Mouse (Mus musculus): ENCODE results near the gene Smarca2. TPM values are rescaled to one million over a fixed set of nuclear protein-coding genes. Genes with fewer than 3 reads are reported as not detected.

The Smarca2 gene
- polyA plus RNA-seq, 1 experiment from 2014 or later: 45.5 TPM

GRCm38 (mm10) chr19:26770592-26770991 is 165.7 kb downstream of the Smarca2 start:
- no peak for ATAC-seq (replicated peaks; ENCODE audit: low FRiP score)
- 66% methylated on average over 6 of the region's 6 CpGs for WGBS
- H3K27me3 ChIP-seq: no peaks in the 10 kb centered on the region

DNA sequence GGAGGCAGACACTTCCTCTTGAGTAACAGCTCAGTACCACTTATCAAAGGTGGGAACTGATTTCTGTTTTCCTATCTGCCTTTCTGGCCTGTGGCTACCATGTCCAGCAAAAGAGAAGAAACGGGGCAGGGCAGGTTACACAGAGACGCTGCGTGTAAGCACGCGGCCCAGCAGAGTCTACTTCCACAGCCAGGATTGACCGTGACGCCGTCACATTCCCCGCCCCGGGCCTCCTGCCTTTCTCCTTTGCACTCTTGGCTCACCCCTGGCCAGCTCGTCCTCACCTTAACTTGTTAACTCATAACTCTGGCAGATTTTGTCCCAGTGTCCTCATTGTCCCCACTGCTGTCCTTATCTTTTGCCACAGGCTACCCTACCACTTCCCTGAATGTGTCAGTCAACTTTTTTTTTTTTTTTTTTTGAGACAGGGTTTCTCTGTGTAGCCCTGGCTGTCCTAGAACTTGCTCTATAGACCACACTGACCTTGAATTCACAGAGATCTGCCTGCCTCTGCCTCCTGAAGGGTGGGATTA is 167.3 kb downstream of the Smarca2 start:
- Histone ChIP-seq H3K4me1 (0 out of 2 replicates have a peak, but pooled peaks cover 4% of the 10 kb centered on the region), H3K36me3 (peaks cover 64% of the 10 kb centered on the region), H3K27me3 (no peaks in the 10 kb centered on the region), H3K27ac (no peak overlapping the region), H3K4me2 (no peak overlapping the region), H3K9ac (no peak overlapping the region), H3K9me3 (replicated peaks) (no peaks in the 10 kb centered on the region), H3K4me3 (replicated peaks) (no peak overlapping the region)
- no peak for ATAC-seq (replicated peaks; ENCODE audit: low FRiP score)
- WGBS: 93% methylated on average over 11 of the region's 11 CpGs

More at GRCm38 (mm10) chr19:26770592-26770991, 165.7 kb downstream of the Smarca2 start:
- no peak overlapping the region for H3K4me3 ChIP-seq (replicated peaks)
- 0 out of 2 replicates have a peak, but pooled peaks cover 4% of the 10 kb centered on the region for H3K4me1 ChIP-seq
- peaks cover 50% of the 10 kb centered on the region for H3K36me3 ChIP-seq
- H3K27ac ChIP-seq: no peak overlapping the region
- H3K9me3 ChIP-seq (replicated peaks): no peaks in the 10 kb centered on the region
- H3K9ac ChIP-seq: no peak overlapping the region
- H3K4me2 ChIP-seq: no peak overlapping the region

DNA sequence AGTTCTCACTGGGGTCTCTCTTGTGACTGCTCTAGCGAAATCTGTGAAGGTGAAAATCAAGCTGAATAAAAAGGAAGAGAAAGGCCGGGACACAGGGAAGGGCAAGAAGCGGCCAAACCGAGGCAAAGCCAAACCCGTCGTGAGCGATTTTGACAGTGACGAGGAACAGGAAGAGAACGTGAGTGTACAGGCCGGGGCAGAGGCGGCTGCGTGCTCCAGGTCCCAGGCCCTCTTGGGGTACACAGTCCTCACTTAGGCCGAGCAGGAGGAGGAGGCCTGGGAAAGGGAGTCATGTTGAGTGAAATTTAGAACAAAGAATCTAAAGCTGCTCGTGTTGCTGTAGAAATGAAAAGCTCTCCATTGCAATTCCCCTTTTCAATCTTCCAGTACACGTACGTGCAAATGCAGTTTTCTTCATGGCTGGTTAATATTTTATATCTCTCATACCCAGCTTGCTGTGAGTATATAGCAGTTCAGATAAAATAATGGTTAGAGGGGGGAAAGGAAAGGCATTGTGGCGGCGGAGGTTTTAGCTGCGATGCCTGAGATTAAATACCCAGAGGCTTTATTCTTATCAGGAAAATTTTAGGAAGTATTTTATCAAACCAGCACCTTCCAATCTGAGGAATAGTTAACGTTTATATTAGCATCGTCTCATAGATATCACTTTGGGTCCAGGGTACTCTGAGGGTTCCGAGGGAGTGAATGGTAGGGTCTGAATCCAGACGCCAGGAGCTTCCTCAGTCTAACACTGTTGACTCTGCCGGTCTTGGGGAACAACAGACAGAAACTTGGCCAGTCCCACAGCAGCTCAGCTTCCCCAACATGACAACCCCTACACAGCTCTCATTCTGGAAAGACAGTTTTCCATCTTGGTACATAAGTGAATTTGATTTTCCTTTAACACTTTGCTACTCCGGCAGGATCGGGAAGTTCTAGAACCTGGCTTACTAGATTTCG is 171.5 kb downstream of the Smarca2 start:
- no peak for ATAC-seq (replicated peaks; ENCODE audit: low FRiP score)

DNA sequence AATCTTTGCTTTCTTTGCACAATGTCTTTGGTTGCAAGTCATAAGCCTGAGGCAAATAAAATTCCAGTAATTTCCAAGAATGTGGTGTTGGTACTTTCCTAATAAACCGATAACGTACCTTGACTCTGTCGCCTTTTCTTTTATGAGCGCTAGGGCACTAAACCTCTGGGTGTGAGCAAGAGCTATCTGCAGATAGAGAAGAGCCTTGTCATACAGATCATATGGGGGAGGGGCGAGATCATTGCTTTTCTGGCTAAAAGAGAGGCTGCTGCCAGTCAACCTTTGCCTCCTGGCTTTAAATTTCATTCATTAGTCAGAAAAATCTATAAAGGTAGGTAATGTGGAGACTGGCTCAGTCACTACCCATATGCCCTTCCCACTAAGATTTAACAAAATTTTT is 173.3 kb downstream of the Smarca2 start:
- Histone ChIP-seq H3K27me3 (no peaks in the 10 kb centered on the region), H3K27ac (no peak overlapping the region), H3K9ac (no peak overlapping the region), H3K4me1 (no peaks in the 10 kb centered on the region), H3K4me3 (replicated peaks) (no peak overlapping the region), H3K9me3 (replicated peaks) (no peaks in the 10 kb centered on the region), H3K36me3 (peaks cover 54% of the 10 kb centered on the region), H3K4me2 (no peak overlapping the region)
- no peak for ATAC-seq (replicated peaks; ENCODE audit: low FRiP score)
- WGBS: 91% methylated on average over 5 of the region's 5 CpGs

More for the DNA sequence above, 171.5 kb downstream of the Smarca2 start:
- Histone ChIP-seq H3K4me1 (no peaks in the 10 kb centered on the region), H3K9ac (no peak overlapping the region), H3K9me3 (replicated peaks) (no peaks in the 10 kb centered on the region), H3K27me3 (no peaks in the 10 kb centered on the region), H3K36me3 (peaks cover 71% of the 10 kb centered on the region), H3K4me2 (no peak overlapping the region), H3K4me3 (replicated peaks) (no peak overlapping the region), H3K27ac (no peak overlapping the region)
- WGBS: 85% methylated on average over 27 of the region's 27 CpGs

GRCm38 (mm10) chr19:26781209-26781608 is 176.4 kb downstream of the Smarca2 start:
- Histone ChIP-seq H3K27ac (no peak overlapping the region), H3K36me3 (peaks cover 29% of the 10 kb centered on the region), H3K4me2 (no peak overlapping the region), H3K4me1 (no peaks in the 10 kb centered on the region), H3K9ac (no peak overlapping the region), H3K9me3 (replicated peaks) (no peaks in the 10 kb centered on the region), H3K4me3 (replicated peaks) (no peak overlapping the region), H3K27me3 (no peaks in the 10 kb centered on the region)
- ATAC-seq (replicated peaks; ENCODE audit: low FRiP score): no peak
- 94% methylated on average over 2 of the region's 2 CpGs for WGBS

DNA sequence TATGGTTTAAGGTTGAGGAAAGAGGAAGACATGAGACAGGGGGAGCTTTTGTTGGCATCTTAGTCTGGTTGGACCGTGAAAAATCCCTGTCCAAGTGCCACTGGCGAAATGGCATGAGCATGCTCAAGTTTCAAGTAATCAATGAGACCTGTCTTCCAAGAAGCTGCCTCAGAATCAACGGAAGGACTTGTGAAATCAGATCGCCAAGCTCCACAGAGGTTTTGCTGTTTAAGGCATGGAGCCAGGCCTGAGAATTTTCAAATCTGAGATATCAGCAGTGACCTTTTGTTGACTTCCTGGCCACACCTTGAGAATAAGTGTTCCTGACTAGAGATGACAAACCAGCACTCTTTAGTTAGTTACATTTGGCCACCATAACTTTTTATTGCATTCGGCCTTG is 183.6 kb downstream of the Smarca2 start:
- Histone ChIP-seq H3K36me3 (no peaks in the 10 kb centered on the region), H3K27ac (no peak overlapping the region), H3K27me3 (no peaks in the 10 kb centered on the region), H3K9ac (no peak overlapping the region), H3K9me3 (replicated peaks) (no peaks in the 10 kb centered on the region), H3K4me2 (no peak overlapping the region), H3K4me3 (replicated peaks) (no peak overlapping the region), H3K4me1 (no peaks in the 10 kb centered on the region)
- 82% methylated on average over 5 of the region's 5 CpGs for WGBS
- no peak for ATAC-seq (replicated peaks; ENCODE audit: low FRiP score)

GRCm38 (mm10) chr19:26790386-26791346 is 185.8 kb downstream of the Smarca2 start:
- Histone ChIP-seq H3K9ac (no peak overlapping the region), H3K4me3 (replicated peaks) (no peak overlapping the region), H3K27me3 (no peaks in the 10 kb centered on the region), H3K36me3 (no peaks in the 10 kb centered on the region), H3K4me2 (no peak overlapping the region), H3K9me3 (replicated peaks) (no peaks in the 10 kb centered on the region), H3K4me1 (no peaks in the 10 kb centered on the region), H3K27ac (no peak overlapping the region)
- WGBS: 84% methylated on average over 5 of the region's 5 CpGs
- ATAC-seq (replicated peaks; ENCODE audit: low FRiP score): no peak

DNA sequence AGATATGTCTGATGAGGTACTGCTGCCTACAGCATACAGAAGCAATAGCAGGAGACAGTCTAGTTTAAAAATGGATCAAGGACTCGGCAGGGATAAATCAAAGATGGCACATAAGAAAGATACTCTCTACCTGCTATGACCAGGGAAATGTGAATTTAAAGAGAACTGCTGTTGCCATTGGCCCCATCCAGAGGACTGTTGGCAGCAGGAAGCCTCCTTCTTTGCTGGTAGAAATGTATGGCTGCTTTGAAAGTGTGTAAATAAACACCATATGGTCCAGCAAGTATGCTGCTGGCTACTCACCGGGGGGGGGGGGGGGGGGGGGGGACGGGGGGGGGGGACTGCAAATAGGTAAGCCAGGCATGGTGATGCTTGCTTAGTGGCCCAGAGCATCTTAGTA is 189.5 kb downstream of the Smarca2 start:
- no peaks in the 10 kb centered on the region for H3K36me3 ChIP-seq
- H3K4me1 ChIP-seq: no peaks in the 10 kb centered on the region
- H3K4me3 ChIP-seq (replicated peaks): no peak overlapping the region
- H3K27me3 ChIP-seq: no peaks in the 10 kb centered on the region
- no peaks in the 10 kb centered on the region for H3K9me3 ChIP-seq (replicated peaks)
- H3K4me2 ChIP-seq: no peak overlapping the region
- H3K9ac ChIP-seq: no peak overlapping the region
- no peak for ATAC-seq (replicated peaks; ENCODE audit: low FRiP score)
- no peak overlapping the region for H3K27ac ChIP-seq
- WGBS: 77% methylated on average over 1 of the region's 3 CpGs

GRCm38 (mm10) chr19:26796006-26796405 is 191.2 kb downstream of the Smarca2 start:
- no peak for ATAC-seq (replicated peaks; ENCODE audit: low FRiP score)
- H3K9me3 ChIP-seq (replicated peaks): no peaks in the 10 kb centered on the region
- no peaks in the 10 kb centered on the region for H3K4me1 ChIP-seq
- no peak overlapping the region for H3K9ac ChIP-seq
- no peaks in the 10 kb centered on the region for H3K36me3 ChIP-seq
- H3K27me3 ChIP-seq: no peaks in the 10 kb centered on the region
- no peak overlapping the region for H3K4me3 ChIP-seq (replicated peaks)
- H3K27ac ChIP-seq: no peak overlapping the region
- no peak overlapping the region for H3K4me2 ChIP-seq
- 78% methylated on average over 4 of the region's 4 CpGs for WGBS

DNA sequence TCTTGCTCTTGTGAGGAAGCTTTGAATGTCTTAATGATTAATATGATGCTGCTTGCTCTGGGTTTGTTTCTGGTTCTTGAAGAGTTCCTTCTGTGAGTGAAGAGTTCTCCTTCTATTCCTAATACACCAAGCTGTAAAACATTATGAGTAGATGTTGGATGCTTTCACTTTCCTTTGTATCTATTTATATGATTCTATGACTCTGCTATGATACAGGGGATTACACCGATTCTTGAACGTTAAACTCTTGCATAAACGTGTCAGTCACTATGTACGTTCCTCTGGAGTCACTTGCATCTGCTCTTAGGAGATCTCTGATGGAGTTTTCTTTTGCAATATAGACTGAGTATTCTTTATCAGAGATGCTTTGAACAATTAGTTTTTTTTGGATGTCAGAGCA is 199.6 kb downstream of the Smarca2 start:
- H3K27ac ChIP-seq: no peak overlapping the region
- H3K4me1 ChIP-seq: no peaks in the 10 kb centered on the region
- no peak overlapping the region for H3K4me3 ChIP-seq (replicated peaks)
- no peak overlapping the region for H3K9ac ChIP-seq
- no peak overlapping the region for H3K4me2 ChIP-seq
- H3K9me3 ChIP-seq (replicated peaks): no peaks in the 10 kb centered on the region
- WGBS: 82% methylated on average over 4 of the region's 4 CpGs
- no peaks in the 10 kb centered on the region for H3K36me3 ChIP-seq
- no peaks in the 10 kb centered on the region for H3K27me3 ChIP-seq
- no peak for ATAC-seq (replicated peaks; ENCODE audit: low FRiP score)

DNA sequence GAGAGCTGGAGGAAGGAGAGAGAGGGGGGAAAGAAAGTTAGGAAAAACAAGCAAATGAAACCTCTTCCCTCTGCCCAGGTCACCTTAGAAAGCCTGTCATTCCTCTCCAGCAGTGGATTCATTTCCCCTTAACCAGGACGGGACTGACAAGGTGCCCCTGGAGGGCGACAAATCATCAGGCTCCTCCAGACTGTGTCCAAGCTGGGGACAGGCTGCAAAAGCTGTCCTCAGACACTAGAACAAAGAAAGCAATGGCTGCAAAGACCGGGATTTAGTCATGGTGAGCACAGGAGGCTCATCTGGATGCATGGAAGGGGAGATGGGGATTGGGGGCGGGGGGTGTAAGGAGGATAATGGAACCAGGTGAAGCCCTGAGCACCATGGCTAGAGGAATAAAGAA is 209.8 kb downstream of the Smarca2 start:
- ATAC-seq (replicated peaks; ENCODE audit: low FRiP score): 0 out of 2 replicates have a peak, but pooled peaks have one; percentile 49
- Histone ChIP-seq H3K27ac (no peak overlapping the region), H3K9ac (no peak overlapping the region), H3K36me3 (no peaks in the 10 kb centered on the region), H3K4me3 (replicated peaks) (no peak overlapping the region), H3K4me1 (no peaks in the 10 kb centered on the region), H3K27me3 (no peaks in the 10 kb centered on the region), H3K4me2 (no peak overlapping the region), H3K9me3 (replicated peaks) (no peaks in the 10 kb centered on the region; the same call in 1 of the 2 replicates)
- WGBS: 41% methylated on average over 4 of the region's 4 CpGs

Measured in kidney, embryonic 15.5 days (tissue).